Mouse (Mus musculus) MEL-GATA-1-ER (cell line): Measurements from ENCODE around the gene Hyou1.
"Not testable (repeated sequence)": the region's sequence is repeated elsewhere in the genome, so short reads cannot be mapped to it uniquely, and the experiment has no call there.

Experiments
- DNase-seq: peaks from one replicate; pipeline ENCODE4 v3.0.0-alpha.2; 2012; ENCODE audit warnings: low read depth; ENCODE audit errors: extremely low read depth

Gene Hyou1

DNA sequence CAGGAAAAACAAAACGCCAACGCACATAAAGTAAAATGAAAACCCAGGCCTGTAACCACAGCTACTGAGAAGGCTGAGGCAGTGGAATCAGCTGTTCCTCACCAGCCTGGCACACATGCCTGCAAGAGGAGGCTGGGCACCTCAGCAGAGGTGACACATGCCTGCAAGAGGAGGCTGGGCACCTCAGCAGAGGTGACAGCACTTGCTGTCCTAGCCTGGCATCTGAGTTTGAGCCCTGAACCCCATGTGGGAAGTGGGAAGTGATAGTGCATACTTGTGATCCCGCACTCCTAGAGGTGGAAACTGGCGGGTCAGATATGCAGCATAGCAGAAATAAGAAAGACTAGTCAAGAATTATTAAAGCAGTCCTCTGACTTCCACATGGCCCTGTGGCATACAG, 27.9 kb upstream of the Hyou1 start:
- no peak for DNase-seq

- no peak for DNase-seq
Measured at GRCm38 (mm10) chr9:44352337-44352736, 27.0 kb upstream of the Hyou1 start.

DNA sequence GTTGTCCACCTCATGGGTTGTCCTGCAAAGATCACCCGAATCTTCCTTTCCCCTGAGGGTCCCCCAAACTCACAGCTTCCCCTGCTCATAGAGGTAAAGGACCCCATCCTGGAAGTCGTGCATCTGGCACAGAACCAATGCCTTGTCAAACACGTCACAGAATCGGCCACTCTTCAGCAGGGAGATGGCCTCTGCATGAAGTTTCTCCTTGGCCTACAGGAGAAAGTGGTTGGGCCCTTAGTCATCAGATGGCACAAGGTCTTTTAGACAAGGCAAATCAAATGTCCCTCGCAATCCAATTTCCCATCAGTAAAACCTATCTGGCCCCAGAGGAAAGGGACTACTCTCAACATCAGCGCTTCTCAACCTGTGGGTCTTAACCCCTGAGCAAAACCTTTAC, 26.1 kb upstream of the Hyou1 start:
- DNase-seq: no peak

DNA sequence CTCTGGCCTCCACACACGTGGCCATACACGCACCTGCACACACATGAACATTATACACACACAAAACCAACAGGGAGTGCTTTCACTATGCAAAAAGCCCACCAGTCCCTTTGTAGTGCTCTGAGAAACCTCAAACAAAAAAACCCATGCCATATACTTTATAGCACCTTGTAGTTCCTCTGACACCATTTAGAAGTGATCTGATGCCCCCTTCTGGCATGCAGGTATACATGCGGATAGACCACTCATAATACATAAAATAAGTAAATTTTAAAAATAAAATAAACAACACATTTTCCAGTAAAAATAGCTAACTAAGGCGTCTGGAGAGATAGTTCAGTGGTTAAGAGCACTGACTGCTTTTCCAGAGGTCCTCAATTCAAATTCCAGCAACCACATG, 22.1 kb upstream of the Hyou1 start:
- DNase-seq: no peak

DNA sequence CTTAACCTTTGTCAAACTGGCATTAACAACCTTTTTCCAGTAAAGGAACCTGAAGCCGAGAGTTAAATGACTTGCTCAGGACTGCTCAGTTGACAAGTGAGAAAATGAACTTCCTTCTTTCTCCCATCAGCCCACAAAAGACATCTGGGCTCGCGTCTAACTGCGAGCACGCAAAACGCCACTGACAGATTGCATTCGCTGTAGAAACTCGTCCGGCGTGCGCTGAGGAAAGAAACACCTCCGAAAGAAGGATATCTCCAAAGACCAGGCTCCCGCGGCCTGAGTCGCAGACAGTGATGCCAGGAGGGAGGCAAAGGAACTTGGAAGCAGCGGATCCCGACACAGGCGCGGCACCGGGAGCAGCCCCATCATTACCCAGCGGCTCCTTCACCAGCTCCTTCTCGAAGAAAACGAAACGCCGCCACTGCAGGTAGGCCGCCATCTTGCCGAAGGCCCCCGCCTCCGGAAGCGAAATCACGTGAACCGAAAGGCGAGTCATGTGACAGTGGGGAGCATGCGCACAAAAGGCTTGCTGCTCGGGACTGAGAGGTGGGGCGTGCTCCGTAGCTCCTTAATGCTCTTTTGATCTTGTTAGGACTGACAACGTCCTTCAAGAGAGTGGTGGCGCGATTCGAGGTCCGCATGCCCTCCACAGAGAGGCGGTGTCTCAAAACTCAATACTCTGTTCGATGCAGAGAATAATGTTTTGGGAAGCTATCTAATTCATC, 17.9 kb upstream of the Hyou1 start, which contains the start of gene Vps11:
Gene Vps11, minus strand, starts transcription at position 481 of the 728 bp plus-strand sequence.
- peak; percentile 92 for DNase-seq

- DNase-seq: not testable (repeated sequence)
Measured at GRCm38 (mm10) chr9:44361931-44362330, 17.4 kb upstream of the Hyou1 start.

DNA sequence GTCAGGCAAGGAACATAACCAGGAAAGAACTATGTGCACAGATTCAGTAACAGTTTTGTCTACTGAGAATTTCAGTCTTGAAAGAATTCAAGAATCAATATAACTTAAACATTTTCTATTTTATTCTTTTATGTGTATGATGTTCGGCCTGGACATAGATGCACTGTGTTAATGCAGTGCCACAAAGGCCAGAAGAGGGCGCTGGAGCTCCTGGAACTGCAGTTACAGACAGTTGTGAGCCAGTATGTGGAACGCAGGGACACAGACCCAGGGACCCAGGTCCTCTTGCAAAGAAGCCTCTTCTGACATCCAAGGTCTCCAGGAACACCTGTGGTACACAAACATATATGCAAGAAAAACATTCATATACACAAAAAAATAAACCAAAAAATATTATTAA, 14.8 kb upstream of the Hyou1 start:
- no peak for DNase-seq

DNA sequence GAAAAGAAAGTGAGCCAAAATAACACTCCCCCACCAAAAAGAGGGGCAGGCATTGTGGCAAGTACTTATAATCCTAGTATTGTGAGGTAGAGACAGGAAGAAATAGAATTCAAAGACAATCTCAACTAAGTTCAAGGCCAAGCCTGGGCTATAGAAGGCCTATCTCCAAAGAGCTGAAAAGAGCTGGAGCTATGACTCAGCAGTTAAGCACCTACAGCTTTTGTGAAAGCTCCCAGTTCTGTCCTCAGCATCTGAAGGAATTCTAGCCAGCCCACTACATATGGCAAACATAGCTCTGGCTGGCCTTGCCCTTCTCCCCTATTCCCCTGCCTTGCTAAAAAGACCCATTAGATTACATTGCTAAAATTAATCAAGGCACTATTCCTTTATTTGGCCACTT, 5.9 kb upstream of the Hyou1 start:
- DNase-seq: no peak

DNA sequence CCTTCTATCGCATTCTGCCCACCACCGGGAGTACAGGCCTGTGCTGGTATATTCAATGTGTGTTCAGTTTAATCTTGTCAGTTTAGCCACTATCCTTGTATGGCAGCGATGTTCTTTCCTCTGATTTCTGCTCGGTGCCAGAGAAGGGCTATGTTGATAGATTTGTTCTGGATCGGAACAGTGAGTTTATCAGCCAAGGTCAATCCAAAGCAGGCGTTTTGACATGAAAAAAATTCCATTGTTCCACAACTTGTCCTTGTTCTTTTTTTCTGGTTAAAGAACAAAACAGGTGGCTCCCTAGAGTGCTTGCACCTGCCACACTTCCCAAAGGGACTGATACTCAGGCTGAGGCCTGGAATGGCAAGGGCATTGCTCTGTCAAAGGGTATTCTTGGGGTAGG, 3.1 kb upstream of the Hyou1 start:
- no peak for DNase-seq

- DNase-seq: peak; percentile 7
Measured at GRCm38 (mm10) chr9:44377335-44377734, 2.0 kb upstream of the Hyou1 start.

DNA sequence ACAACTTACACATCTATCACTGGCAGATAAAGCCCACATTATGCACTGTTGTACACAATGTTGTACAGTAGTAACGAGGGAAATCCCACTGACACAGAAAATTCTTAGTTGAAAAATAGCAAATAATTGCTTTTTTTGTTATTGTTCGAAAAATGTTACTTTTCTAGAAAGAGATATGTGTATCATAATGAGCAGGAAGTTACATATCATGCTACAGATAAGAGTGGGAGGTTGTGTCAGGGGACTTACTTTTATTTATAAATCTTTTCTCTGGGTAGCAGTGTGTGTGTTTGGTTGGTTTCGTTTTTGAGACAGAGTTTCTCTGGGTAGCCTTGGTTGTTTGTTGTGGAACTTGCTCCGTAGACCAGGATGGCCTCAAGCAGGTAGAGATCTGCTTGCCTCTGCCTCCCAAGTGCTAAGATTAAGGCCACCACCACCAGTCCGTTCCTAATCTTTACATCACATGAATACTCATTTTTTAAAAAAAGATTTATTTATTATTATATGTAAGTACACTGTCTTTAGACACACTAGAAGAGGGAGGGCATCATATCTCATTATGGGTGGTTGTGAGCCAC, 1.0 kb upstream of the Hyou1 start:
- DNase-seq: peak; percentile 21

DNA sequence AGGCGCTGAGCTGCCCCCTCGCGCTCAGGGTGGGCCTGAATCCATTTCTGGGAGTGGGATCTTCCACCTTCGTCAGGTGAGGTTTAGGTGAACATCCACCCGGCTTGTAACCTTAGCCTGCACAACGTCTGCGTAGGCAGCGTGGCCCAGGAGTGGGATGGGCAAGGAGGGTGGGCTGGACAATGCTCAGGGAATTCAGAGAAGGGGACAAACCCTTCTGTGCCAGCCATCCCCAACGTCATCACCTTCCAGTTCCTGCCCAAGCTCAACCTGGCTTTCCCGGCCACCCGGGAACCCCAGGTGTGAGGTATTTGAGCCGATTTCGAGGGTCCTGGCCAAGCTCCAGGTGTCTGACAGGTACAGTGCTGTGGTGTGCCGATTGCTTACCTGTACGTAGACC, 572 bp downstream of the Hyou1 start:
- DNase-seq: peak; percentile 8

DNA sequence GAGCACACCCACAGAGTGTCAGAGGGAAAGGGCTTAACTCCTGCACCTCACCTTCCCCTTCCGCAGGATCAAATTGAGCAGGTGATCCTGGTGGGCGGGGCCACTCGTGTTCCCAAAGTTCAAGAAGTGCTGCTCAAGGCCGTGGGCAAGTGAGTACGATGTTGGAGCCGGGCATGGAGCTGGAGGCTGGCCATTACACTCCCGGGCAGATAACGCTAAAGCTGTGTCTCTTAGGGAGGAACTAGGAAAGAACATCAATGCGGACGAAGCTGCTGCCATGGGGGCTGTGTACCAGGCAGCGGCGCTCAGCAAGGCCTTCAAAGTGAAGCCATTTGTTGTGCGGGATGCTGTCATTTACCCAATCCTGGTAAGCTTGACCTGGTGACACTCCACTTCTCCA, 5.3 kb downstream of the Hyou1 start:
- DNase-seq: no peak

- DNase-seq: no peak
Measured at GRCm38 (mm10) chr9:44387221-44387620, 7.9 kb downstream of the Hyou1 start.

- peak; percentile 17 for DNase-seq
Measured at GRCm38 (mm10) chr9:44389273-44389672, 10.0 kb downstream of the Hyou1 start.

DNA sequence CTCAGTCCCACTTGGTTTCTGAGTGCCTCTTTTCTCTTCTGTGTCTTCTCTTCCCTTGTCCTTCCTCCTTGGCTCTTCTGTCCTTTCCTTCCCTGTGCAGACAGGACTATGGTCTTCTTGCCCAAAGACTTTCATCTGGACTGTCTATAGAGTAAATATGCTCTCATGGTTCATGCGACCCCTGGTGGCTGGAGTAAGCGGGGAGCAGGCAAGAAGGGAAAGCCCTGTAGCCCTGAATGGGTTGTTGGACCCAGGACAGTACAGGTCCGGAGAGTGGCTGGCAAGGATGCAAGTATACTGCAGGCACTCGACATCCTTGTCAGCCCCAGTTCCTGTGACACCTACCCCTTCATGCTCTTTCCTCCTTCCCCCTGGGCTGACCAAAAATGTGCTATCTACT, 12.2 kb downstream of the Hyou1 start:
- peak; percentile 18 for DNase-seq

DNA sequence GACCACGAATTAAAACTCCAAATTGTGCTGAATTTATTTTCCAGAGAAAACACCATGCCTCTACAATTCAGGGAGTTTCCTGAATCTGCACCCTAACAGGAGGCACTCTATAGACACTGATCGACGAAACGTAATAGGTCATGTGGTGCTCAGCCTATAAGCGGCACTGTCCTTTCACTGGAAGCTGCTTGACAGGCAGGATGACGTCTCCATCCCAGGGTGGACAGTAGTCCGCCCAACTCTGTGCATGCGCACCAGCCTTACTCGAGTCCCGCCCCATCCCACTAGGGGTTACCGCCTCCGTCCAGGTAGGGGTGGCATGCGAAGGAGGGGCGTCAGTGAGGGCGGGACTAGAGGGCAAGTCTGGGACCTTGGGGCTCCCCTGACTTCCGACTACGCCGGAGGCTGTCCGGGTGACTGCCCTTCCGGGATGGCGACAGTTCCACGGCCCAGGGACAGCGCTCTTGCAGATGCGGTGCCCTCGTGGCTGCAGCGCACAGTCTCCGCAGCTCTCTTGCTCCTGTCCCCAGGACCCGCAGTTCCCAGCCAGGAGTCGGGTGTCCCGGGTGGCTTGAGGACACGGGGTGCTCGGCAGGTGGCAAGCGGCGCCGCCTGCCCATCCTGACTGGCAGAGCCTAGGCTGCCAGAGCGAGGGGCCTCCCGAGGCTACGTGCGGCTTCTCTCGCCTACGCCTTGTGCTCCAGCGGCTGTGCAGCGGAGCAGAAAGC, 17.6 kb downstream of the Hyou1 start, which contains the start of gene Slc37a4:
Gene Slc37a4, plus strand, starts transcription at position 169 of the 728 bp plus-strand sequence.
- peak; percentile 98 for DNase-seq

GRCm38 (mm10) chr9:44398087-44398486, 18.8 kb downstream of the Hyou1 start:
- DNase-seq: no peak

GRCm38 (mm10) chr9:44398551-44398950, 19.3 kb downstream of the Hyou1 start:
- DNase-seq: no peak

DNA sequence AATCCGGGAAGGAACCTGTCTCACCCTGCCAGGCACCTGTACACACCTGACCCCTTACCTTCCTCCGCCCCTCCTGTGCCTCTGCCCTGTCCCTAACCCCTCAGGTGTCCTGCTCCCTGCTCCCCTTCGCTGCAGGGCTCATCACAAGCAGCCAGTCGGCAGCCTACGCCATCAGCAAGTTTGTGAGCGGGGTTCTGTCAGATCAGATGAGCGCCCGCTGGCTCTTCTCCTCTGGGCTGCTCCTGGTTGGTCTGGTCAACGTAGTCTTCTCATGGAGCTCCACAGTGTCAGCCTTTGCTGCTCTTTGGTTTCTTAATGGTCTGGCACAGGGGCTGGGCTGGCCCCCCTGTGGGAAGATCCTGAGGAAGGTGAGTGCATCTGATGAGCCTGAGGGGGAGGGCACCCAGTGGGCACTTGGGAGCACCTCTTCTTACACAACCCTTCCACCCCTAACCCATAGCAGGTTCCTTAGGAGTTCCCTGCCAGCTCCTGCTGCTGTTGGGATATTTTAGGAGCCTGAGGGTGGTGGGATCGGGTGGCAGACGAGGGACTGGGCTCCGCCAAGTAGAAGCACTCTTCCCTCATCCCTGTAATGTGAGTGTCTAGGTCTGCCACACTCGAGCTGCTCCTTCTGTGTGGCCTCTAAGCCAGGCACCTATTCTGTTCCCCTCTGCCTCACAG, 20.0 kb downstream of the Hyou1 start:
- no peak for DNase-seq

DNA sequence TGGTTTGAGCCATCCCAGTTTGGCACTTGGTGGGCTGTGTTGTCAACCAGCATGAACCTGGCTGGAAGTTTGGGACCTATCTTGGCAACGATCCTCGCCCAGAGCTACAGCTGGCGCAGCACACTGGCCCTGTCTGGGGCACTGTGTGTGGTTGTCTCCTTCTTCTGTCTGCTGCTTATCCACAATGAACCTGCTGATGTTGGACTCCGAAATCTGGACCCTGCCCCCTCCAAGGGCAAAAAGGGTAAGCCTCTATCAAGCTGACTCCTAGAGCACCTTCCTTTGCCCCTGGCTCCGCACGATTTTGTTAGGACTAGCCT, 20.5 kb downstream of the Hyou1 start:
- DNase-seq: no peak

DNA sequence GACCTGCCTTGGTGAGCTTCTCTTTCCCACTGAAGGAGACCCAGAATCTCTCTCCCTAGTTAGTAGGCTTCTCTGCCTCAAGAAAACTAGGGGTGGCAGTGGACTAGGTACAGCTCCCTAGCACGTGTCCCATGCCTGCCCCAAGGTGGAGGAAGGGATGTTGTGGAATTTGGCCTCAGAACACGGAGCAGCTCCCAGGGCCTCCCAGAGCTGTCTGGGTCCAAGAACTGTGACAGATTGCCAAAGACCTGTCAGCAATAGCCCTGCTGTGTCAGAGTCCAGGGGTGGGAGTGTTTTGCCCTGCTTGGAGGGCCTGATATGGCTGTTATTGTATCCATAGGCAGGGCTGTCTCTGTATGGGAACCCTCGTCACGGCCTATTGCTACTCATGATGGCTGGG, 21.8 kb downstream of the Hyou1 start:
- no peak for DNase-seq
